Mouse (Mus musculus): Measurements from ENCODE around the gene Gtpbp1.
A peak's percentile ranks its signal among the peaks of the same experiment; 100 is the strongest.

The Gtpbp1 gene

GRCm38 (mm10) chr15:79690426-79691022, at the start of gene Gtpbp1:
Gene Gtpbp1 (plus strand): TSS chr15:79690845.
- TF ChIP-seq GATA4 (IDR thresholded peaks at IDR 0.05; ENCODE audit: insufficient replicate concordance, low read length): no peak

GRCm38 (mm10) chr15:79641135-79641817, 49.4 kb upstream of the Gtpbp1 start:
- no peak for TF ChIP-seq GATA4 (IDR thresholded peaks at IDR 0.05; ENCODE audit: insufficient replicate concordance, low read length)

- TF ChIP-seq GATA4 (IDR thresholded peaks at IDR 0.05; ENCODE audit: insufficient replicate concordance, low read length): no peak
Measured at GRCm38 (mm10) chr15:79645483-79645882, 45.2 kb upstream of the Gtpbp1 start.

- no peak for TF ChIP-seq GATA4 (IDR thresholded peaks at IDR 0.05; ENCODE audit: insufficient replicate concordance, low read length)
Measured at GRCm38 (mm10) chr15:79648130-79648529, 42.5 kb upstream of the Gtpbp1 start.

GRCm38 (mm10) chr15:79650569-79650968, 40.1 kb upstream of the Gtpbp1 start:
- no peak for TF ChIP-seq GATA4 (IDR thresholded peaks at IDR 0.05; ENCODE audit: insufficient replicate concordance, low read length)

- TF ChIP-seq GATA4 (IDR thresholded peaks at IDR 0.05; ENCODE audit: insufficient replicate concordance, low read length): no peak
Measured at GRCm38 (mm10) chr15:79651481-79651880, 39.2 kb upstream of the Gtpbp1 start.

- TF ChIP-seq GATA4 (IDR thresholded peaks at IDR 0.05; ENCODE audit: insufficient replicate concordance, low read length): no peak
Measured at GRCm38 (mm10) chr15:79656451-79656850, 34.2 kb upstream of the Gtpbp1 start.

- TF ChIP-seq GATA4 (IDR thresholded peaks at IDR 0.05; ENCODE audit: insufficient replicate concordance, low read length): no peak; the same call in 1 of the 2 replicates
Measured at GRCm38 (mm10) chr15:79657837-79658530, 32.7 kb upstream of the Gtpbp1 start.

GRCm38 (mm10) chr15:79658531-79659375, 31.9 kb upstream of the Gtpbp1 start, which contains the start of the genes Fam227a and Cby1:
Gene Fam227a (minus strand): TSS chr15:79658956.
Gene Cby1 (plus strand): TSS chr15:79659199.
- TF ChIP-seq GATA4 (IDR thresholded peaks at IDR 0.05; ENCODE audit: insufficient replicate concordance, low read length): peak; percentile 33; the same call in 1 of the 2 replicates

GRCm38 (mm10) chr15:79661852-79662251, 28.8 kb upstream of the Gtpbp1 start:
- TF ChIP-seq GATA4 (IDR thresholded peaks at IDR 0.05; ENCODE audit: insufficient replicate concordance, low read length): no peak

- TF ChIP-seq GATA4 (IDR thresholded peaks at IDR 0.05; ENCODE audit: insufficient replicate concordance, low read length): no peak
Measured at GRCm38 (mm10) chr15:79664666-79665065, 26.0 kb upstream of the Gtpbp1 start.

- TF ChIP-seq GATA4 (IDR thresholded peaks at IDR 0.05; ENCODE audit: insufficient replicate concordance, low read length): no peak
Measured at GRCm38 (mm10) chr15:79669195-79669594, 21.4 kb upstream of the Gtpbp1 start.

- peak; percentile 62; the same call in 1 of the 2 replicates for TF ChIP-seq GATA4 (IDR thresholded peaks at IDR 0.05; ENCODE audit: insufficient replicate concordance, low read length)
Measured at GRCm38 (mm10) chr15:79670249-79670971, 20.2 kb upstream of the Gtpbp1 start, which contains the start of gene Tomm22. Gene Tomm22 (plus strand): TSS chr15:79670861.

- no peak for TF ChIP-seq GATA4 (IDR thresholded peaks at IDR 0.05; ENCODE audit: insufficient replicate concordance, low read length)
Measured at GRCm38 (mm10) chr15:79670972-79671299, 19.7 kb upstream of the Gtpbp1 start.
